Mouse (Mus musculus) layer of hippocampus, postnatal 14 days (tissue): Measurements from ENCODE around the gene Bach2. TPM values are rescaled to one million over a fixed set of nuclear protein-coding genes. Genes with fewer than 3 reads are reported as not detected.

Experiments
- DNase-seq, 2 experiments: peaks; one replicate each; pipeline ENCODE4 v3.0.0; 2021 to 2022; ENCODE audit warnings: low spot score in 2 of 2, mixed read lengths in 1 of 2
- total RNA-seq, 2 experiments: library from RNA; stranded (reverse); gene quantifications; 2 replicates each; pipeline ENCODE4 v1.2.3; 2021

The Bach2 gene
- total RNA-seq, 2 experiments from 2014 or later, result 22.2 to 24.9 TPM

GRCm38 (mm10) chr4:32326860-32327259 lies 88.3 kb downstream of the Bach2 start:
- DNase-seq, result peak in 1 of 2 experiments; percentile 18

GRCm38 (mm10) chr4:32327626-32328025 lies 89.0 kb downstream of the Bach2 start:
- no peak for DNase-seq

- no peak for DNase-seq
Measured at GRCm38 (mm10) chr4:32328561-32328960, 90.0 kb downstream of the Bach2 start.

DNA sequence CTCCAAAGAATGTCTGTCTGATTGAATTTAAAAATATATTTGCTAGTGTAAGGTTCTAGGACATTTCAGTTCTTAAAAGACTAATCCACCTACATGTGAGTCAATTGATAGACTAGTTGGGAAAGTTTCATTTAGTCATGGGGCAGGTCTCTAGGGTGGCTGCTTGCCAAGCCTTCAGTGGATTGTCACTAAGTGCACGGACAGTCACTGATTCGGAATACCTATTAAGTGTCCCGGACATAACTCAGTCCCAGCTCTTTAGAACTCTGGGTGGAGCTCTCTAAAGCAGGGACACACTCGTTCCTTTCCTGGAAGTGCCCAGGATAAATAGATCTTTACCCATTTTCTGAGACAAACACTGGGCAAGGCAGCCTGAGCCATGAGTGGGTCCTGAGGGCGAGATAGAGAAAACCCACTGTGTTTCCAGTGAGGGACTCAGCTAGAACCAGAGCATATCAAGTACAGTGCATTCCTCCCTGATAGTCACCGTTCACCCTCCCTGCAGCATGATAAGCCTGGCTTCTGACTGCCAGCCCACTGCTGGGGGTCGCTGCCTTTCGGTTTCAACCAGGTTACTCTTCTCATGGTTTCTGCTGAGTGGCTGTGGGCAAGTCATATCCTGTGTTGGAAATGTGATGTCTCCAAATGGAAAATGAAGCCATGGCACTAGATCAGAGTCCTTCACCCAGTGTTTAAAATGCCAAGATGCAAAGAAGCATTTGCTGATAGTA lies 92.1 kb downstream of the Bach2 start:
- DNase-seq, result no peak

- DNase-seq, result no peak
Measured at GRCm38 (mm10) chr4:32332028-32332427, 93.4 kb downstream of the Bach2 start.

DNA sequence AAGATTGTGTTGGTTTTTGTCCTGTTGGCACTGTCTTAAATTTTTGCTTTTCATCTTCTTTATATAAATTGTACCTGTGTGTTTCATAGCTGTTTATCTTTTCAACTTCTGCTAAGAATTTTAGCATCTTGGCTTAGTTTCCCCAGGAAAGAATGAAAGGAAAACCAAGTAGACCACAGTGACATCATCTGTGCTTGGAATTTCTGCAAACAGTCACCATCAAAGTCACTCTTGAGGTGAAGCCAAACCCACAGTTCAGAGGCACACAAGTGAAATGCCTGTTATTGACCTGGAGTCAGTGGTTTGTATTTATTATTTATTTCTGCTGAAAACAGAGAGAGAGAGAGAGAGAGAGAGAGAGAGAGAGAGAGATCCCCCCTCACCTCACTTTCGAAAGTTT lies 95.5 kb downstream of the Bach2 start:
- no peak for DNase-seq

GRCm38 (mm10) chr4:32334765-32335164 lies 96.2 kb downstream of the Bach2 start:
- DNase-seq, result no peak

- no peak for DNase-seq
Measured at GRCm38 (mm10) chr4:32335659-32336058, 97.1 kb downstream of the Bach2 start.

- no peak for DNase-seq
Measured at GRCm38 (mm10) chr4:32336642-32337041, 98.0 kb downstream of the Bach2 start.

DNA sequence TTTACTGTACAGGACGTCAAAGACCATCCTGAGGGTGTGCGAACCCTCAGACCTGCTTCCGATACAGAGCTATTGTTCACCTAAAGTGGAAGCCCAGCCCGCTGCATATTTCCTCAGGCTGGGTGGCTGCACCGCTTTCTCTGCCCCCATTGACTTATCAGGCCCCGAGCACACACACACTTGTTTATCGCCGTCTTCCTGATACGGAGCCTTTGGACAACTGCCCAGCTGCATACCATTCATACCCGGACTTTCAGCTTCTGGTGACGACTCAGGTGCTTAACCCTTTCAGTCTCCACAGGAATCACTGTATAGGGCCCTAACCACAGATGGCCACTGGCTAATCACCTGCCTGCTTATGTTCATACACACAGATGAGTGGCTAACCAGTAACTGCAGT lies 99.0 kb downstream of the Bach2 start:
- no peak for DNase-seq

DNA sequence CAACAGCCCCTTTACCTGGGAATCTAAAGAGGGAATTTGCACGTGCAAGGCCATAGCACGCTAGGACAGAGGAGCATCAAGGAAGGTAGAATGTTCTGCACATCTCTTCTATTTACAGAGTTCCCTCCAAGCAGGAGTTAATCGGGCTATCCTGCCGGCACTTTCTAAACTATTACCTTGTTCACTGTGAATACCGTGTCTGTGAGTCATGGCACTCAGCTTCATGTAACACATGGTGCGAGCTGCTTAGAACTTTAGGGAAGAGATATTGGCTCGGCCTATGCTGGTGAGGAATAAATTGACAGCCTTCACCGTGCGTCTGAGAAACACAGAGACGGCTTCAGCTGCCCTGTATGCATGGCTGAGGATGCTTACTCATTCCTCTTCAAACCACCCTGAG lies 99.8 kb downstream of the Bach2 start:
- no peak for DNase-seq

- DNase-seq, result no peak
Measured at GRCm38 (mm10) chr4:32340844-32341243, 102.2 kb downstream of the Bach2 start.

DNA sequence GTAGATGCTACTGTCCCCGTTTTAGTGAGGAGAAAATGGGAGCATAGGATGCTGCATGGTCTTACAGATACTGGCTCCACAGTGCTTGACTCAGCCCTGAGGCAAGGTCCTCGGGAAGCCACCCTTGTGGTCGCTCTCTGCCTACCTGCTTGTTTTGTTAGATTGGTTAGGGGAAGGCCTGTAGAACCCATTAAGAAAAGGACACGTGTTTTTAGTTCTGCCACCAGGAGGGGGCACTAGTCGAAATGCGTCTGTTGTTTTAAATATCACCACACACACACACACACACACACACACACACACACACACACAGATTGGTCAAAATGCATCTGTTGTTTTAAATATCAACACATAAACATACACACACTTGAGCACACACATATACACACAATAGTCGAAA lies 103.7 kb downstream of the Bach2 start:
- no peak for DNase-seq

GRCm38 (mm10) chr4:32343256-32344165 lies 104.9 kb downstream of the Bach2 start:
- no peak for DNase-seq

DNA sequence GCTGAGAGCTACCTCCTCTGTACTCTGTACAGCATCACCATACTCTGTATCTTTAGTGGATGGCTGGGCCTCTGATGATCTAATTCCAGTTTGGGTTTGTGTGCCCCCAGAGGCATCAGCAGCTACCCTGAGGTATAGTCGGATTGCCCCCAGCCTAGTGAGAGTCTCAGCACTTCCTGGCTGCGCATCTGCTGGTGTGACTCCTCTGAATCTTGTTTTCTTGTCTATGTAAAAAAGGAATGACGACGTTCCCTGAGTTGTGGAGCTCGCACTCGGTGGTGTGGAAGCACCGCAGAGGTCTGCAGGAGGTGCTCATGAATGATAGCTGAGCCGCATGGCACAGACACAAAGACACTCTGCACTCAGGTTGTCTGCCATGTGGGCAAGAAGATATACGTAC lies 105.7 kb downstream of the Bach2 start:
- no peak for DNase-seq

DNA sequence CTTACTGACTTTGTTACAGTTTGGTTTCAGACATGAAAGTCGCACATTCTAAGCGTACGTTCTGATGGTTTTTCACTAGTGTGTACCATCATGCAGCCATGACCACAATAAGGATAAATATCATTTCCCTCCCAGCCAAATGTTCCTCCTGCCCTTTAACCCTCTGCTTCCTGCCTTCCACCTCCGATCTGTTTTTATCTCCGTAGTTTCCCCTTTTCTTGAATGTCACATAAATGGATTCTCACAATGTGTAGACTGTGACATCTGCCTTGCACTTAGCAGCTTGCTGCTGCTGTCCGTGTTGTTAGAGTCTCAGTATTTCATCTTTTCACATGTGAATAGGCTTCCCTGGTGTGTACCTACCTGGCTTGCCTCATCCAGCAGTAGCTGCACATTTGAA lies 108.6 kb downstream of the Bach2 start:
- no peak for DNase-seq

- DNase-seq, result no peak
Measured at GRCm38 (mm10) chr4:32347711-32348110, 109.1 kb downstream of the Bach2 start.

- DNase-seq, result no peak
Measured at GRCm38 (mm10) chr4:32349361-32349760, 110.8 kb downstream of the Bach2 start.

DNA sequence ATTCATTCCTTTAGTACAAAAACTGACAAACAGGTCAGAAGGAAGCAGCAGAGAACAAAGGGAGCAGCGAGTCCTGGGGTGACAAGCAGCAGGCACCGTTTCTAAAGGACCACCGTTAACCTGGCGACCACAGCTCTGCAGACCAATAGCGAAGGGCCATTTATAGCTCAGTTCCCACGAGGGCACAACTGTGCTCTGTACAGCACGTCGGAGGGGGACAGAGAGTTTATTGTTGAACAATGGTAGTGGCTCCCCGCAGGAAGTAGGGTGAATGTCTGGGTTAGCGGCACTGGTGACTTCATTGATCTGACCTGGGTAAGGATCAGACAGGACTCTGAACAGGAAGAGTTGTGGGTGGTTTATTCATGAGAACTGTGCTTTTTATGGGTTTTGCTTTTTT lies 112.6 kb downstream of the Bach2 start:
- no peak for DNase-seq

DNA sequence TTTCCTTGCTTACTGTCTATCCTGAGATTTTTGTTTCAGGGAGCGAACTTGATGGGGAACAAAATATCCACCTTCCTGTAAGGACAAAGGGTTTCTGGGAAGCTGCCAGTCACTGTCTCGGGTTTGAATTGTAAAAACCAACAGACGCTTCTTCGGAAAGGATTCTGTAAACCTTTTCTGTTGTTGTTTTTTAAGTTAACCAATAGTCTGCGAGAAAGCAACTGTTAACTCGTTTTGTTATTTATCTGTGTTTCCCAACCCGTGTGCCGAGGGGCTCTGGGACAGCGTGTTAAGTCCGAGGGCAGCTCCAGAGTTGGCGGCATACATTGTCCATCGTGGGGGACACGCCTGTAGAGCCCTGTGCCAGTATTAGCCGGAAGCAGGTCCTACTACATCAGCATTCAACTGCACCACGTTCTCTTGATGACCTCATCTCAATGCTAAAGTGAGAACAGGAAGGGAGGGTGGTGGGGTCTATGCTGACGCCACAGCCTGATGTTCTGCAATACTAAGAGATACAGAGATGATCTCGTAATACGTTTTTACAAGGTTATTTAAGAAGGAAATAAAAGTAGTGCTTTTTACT lies 113.2 kb downstream of the Bach2 start:
- DNase-seq, result no peak

GRCm38 (mm10) chr4:32352442-32352841 lies 113.8 kb downstream of the Bach2 start:
- DNase-seq, result no peak

DNA sequence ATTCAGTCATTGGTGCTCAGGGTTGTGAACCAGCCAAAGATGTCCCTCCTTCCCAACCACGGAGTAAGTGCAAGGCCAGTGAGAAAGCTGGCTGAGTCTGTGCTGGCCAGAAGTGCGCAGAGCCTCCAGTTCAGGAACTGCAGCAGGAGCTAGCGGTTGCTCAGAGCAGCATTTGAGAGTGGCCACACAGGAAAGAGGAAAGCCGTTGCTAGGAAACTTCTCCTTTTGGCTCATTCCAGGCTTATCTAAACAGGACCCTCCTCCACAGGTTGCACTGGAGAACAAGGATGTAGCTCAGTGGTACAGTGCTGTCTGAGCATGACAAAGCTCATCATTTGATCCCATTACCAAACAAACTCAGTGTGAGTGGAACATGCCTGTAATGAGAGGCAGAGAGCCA lies 114.2 kb downstream of the Bach2 start:
- DNase-seq, result no peak
